Mouse (Mus musculus) lung, adult 2 months (tissue): ENCODE data around the gene Itgae.

Experiments
- CTCF ChIP-seq: fragments of 200-500 bp; IDR thresholded peaks from 2 replicates; pipeline ENCODE4 v1.5.1; 2011; ENCODE audit warnings: mild to moderate bottlenecking, low read length, control low read depth; ENCODE audit not compliant: insufficient read depth
- POLR2A ChIP-seq: fragments of 200-500 bp; IDR thresholded peaks from 2 replicates; pipeline ENCODE4 v1.6.1; 2011; ENCODE audit warnings: low read depth, mild to moderate bottlenecking, control low read depth, low read length, borderline replicate concordance; ENCODE audit errors: extremely low read depth

GRCm38 (mm10) chr11:73048030-73048876 lies 42.1 kb upstream of the Itgae start:
- TF ChIP-seq POLR2A = no peak
- TF ChIP-seq CTCF = no peak
